19 mouse cellular contexts compared by ENCODE assay signal in the genomic region with DNA sequence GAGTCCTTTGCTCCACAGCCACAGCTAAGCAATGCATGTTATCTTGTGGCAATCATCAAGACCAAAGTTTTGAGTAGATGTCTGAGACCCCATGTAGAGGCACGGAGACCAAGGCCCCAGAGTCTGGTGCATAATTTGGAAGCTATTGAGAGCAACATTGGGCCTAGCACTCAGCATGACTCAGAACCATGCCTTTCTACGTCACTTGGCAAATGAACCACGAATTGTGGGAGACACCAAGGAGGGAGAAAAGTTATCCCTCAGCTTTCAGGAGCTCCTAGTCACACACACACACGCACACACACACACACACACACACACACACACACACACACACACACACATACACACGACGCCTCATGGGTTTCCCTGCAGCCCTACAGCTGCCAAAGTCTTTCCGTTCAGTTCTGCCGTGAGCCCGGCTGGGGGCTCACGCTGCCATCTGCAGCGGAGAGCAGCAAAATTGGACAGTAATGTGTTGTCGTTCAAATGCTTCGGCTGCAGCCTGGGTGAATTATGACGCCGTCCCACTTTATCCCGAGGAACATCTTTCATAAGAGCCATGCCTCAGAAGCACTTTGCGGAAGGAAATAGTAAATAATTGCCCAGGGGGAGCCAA.
DNase-seq lines count a peak whose midpoint lies in the region; ATAC-seq lines count a peak whose summit lies in the region.
"Had no signal": no experiment of that assay in that cellular context is flagged by ENCODE, and none has a peak within 500 bp of the region (broad histone marks: within the 10 kb centered on the region; RNA-seq: fewer than 3 reads in every experiment).

No protein-coding gene starts in this region.

- DNase-seq in forebrain, embryonic 14.5 days (ENCODE audit: low spot score), result peak; percentile 61
- no peak for DNase-seq in forebrain, embryonic 11.5 days (ENCODE audit: low spot score)
- DNase-seq in midbrain, embryonic 14.5 days, result peak; percentile 39
- no peak for DNase-seq in midbrain, embryonic 11.5 days (ENCODE audit: low spot score, missing footprints)
- DNase-seq in left cerebral cortex, postnatal 25 days (ENCODE audit: low spot score in 2 of 2), result peak; percentile 17 to 64
- peak; percentile 50 to 58 for DNase-seq in right cerebral cortex, postnatal 10 days (ENCODE audit: low spot score in 2 of 2)
- no peak for DNase-seq in spleen, postnatal 14 days (ENCODE audit: low spot score in 2 of 2)
- DNase-seq in lung, postnatal 4 days, result no peak
- DNase-seq: cerebellum, adult 11 months; heart, postnatal 14 days; lung, postnatal 10 days; thymus, adult 18-20 months had no signal

- 0 out of 2 replicates have a peak, but pooled peaks cover 3% of the 10 kb centered on the region for H3K4me1 ChIP-seq in forebrain, embryonic 14.5 days (ENCODE audit: control insufficient read depth, insufficient read depth, low read length)
- no peaks in the 10 kb centered on the region for H3K4me1 ChIP-seq in forebrain, embryonic 11.5 days (replicated peaks; ENCODE audit: control insufficient read depth, insufficient read depth, low read length)
- H3K4me1 ChIP-seq in midbrain, embryonic 14.5 days (ENCODE audit: control insufficient read depth, insufficient read depth, low read length), result no peaks in the 10 kb centered on the region
- H3K4me1 ChIP-seq in midbrain, embryonic 11.5 days (ENCODE audit: control insufficient read depth, insufficient read depth, low read length), result peaks cover under 1% of the 10 kb centered on the region; the same call in 1 of the 2 replicates
- H3K4me1 ChIP-seq: embryonic facial prominence, embryonic 13.5 days; intestine, embryonic 15.5 days; midbrain, embryonic 12.5 days; neural tube, embryonic 12.5 days had no signal

- no peaks in the 10 kb centered on the region for H3K27me3 ChIP-seq in forebrain, embryonic 14.5 days (replicated peaks; ENCODE audit: control insufficient read depth, insufficient read depth, low read length)
- H3K27me3 ChIP-seq in forebrain, embryonic 11.5 days (ENCODE audit: control insufficient read depth, insufficient read depth, low read length), result no peaks in the 10 kb centered on the region
- no peaks in the 10 kb centered on the region for H3K27me3 ChIP-seq in midbrain, embryonic 14.5 days (ENCODE audit: control insufficient read depth, insufficient read depth, low read length)
- H3K27me3 ChIP-seq in midbrain, embryonic 11.5 days (ENCODE audit: control insufficient read depth, insufficient read depth, low read length), result no peaks in the 10 kb centered on the region
- H3K27me3 ChIP-seq: embryonic facial prominence, embryonic 13.5 days; intestine, embryonic 15.5 days; midbrain, embryonic 12.5 days; neural tube, embryonic 12.5 days; Patski had no signal

- H3K36me3 ChIP-seq in forebrain, embryonic 14.5 days (ENCODE audit: control insufficient read depth, insufficient read depth, low read length), result no peaks in the 10 kb centered on the region
- H3K36me3 ChIP-seq in forebrain, embryonic 11.5 days (ENCODE audit: control insufficient read depth, insufficient read depth, low read length), result no peaks in the 10 kb centered on the region
- H3K36me3 ChIP-seq in midbrain, embryonic 14.5 days (ENCODE audit: control insufficient read depth, insufficient read depth, low read length), result no peaks in the 10 kb centered on the region
- H3K36me3 ChIP-seq in midbrain, embryonic 11.5 days (ENCODE audit: control insufficient read depth, insufficient read depth, low read length), result no peaks in the 10 kb centered on the region
- H3K36me3 ChIP-seq: embryonic facial prominence, embryonic 13.5 days; intestine, embryonic 15.5 days; midbrain, embryonic 12.5 days; neural tube, embryonic 12.5 days had no signal

- peak overlapping the region; percentile 27; the same call in 1 of the 2 replicates for H3K27ac ChIP-seq in forebrain, embryonic 14.5 days (ENCODE audit: low read depth, low read length)
- H3K27ac ChIP-seq in forebrain, embryonic 11.5 days (ENCODE audit: low read depth, low read length), result no peak overlapping the region
- no peak overlapping the region for H3K27ac ChIP-seq in midbrain, embryonic 14.5 days (replicated peaks; ENCODE audit: low read depth, low read length)
- no peak overlapping the region for H3K27ac ChIP-seq in midbrain, embryonic 11.5 days (ENCODE audit: low read depth, low read length)
- H3K27ac ChIP-seq: embryonic facial prominence, embryonic 13.5 days; intestine, embryonic 15.5 days; kidney, postnatal 0 days; liver, embryonic 14.5 days; midbrain, embryonic 12.5 days; neural tube, embryonic 12.5 days had no signal

- H3K9me3 ChIP-seq in forebrain, embryonic 14.5 days (replicated peaks; ENCODE audit: control insufficient read depth, low read length), result no peaks in the 10 kb centered on the region
- no peaks in the 10 kb centered on the region for H3K9me3 ChIP-seq in forebrain, embryonic 11.5 days (ENCODE audit: control insufficient read depth, low read length)
- no peaks in the 10 kb centered on the region for H3K9me3 ChIP-seq in midbrain, embryonic 14.5 days (ENCODE audit: control insufficient read depth, low read length)
- H3K9me3 ChIP-seq in midbrain, embryonic 11.5 days (ENCODE audit: control insufficient read depth, low read length), result no peaks in the 10 kb centered on the region
- H3K9me3 ChIP-seq: embryonic facial prominence, embryonic 13.5 days; intestine, embryonic 15.5 days; midbrain, embryonic 12.5 days; neural tube, embryonic 12.5 days had no signal

- WGBS in forebrain, embryonic 14.5 days, result 53% methylated on average over 17 of the region's 17 CpGs
- WGBS in forebrain, embryonic 11.5 days, result 86% methylated on average over 17 of the region's 17 CpGs
- 75% methylated on average over 17 of the region's 17 CpGs for WGBS in midbrain, embryonic 14.5 days
- WGBS in midbrain, embryonic 11.5 days, result 91% methylated on average over 17 of the region's 17 CpGs

- H3K4me3 ChIP-seq in forebrain, embryonic 14.5 days (ENCODE audit: low read depth, low read length), result no peak overlapping the region
- H3K4me3 ChIP-seq in forebrain, embryonic 11.5 days (ENCODE audit: low read depth, low read length), result no peak overlapping the region
- H3K4me3 ChIP-seq in midbrain, embryonic 14.5 days (replicated peaks; ENCODE audit: low read depth, low read length), result no peak overlapping the region
- H3K4me3 ChIP-seq in midbrain, embryonic 11.5 days (ENCODE audit: low read depth, low read length), result no peak overlapping the region
- H3K4me3 ChIP-seq: embryonic facial prominence, embryonic 13.5 days; intestine, embryonic 15.5 days; midbrain, embryonic 12.5 days; neural tube, embryonic 12.5 days had no signal

- intact Hi-C loops in left cerebral cortex, postnatal 25 days (cut with DNase I), result no loop called here

- ATAC-seq in forebrain, embryonic 14.5 days, result no peak
- ATAC-seq in forebrain, embryonic 11.5 days (replicated peaks; ENCODE audit: low FRiP score), result no peak
- ATAC-seq in midbrain, embryonic 14.5 days (ENCODE audit: low FRiP score, low TSS enrichment), result no peak
- no peak for ATAC-seq in midbrain, embryonic 11.5 days (ENCODE audit: low FRiP score)
- ATAC-seq: intestine, embryonic 15.5 days; Patski had no signal

- H3K4me2 ChIP-seq in forebrain, embryonic 14.5 days (ENCODE audit: low read length), result no peak overlapping the region
- H3K4me2 ChIP-seq in forebrain, embryonic 11.5 days (ENCODE audit: low read depth, low read length, severe bottlenecking), result no peak overlapping the region
- H3K4me2 ChIP-seq in midbrain, embryonic 14.5 days (ENCODE audit: low read length), result no peak overlapping the region
- no peak overlapping the region for H3K4me2 ChIP-seq in midbrain, embryonic 11.5 days
- H3K4me2 ChIP-seq: embryonic facial prominence, embryonic 13.5 days; intestine, embryonic 15.5 days; midbrain, embryonic 12.5 days; neural tube, embryonic 12.5 days had no signal

- H3K9ac ChIP-seq in forebrain, embryonic 14.5 days (ENCODE audit: low read length), result no peak overlapping the region
- no peak overlapping the region for H3K9ac ChIP-seq in forebrain, embryonic 11.5 days (ENCODE audit: low read length)
- H3K9ac ChIP-seq in midbrain, embryonic 14.5 days (replicated peaks; ENCODE audit: low read length), result no peak overlapping the region
- H3K9ac ChIP-seq in midbrain, embryonic 11.5 days (ENCODE audit: low read length), result no peak overlapping the region
- H3K9ac ChIP-seq: embryonic facial prominence, embryonic 13.5 days; intestine, embryonic 15.5 days; liver, embryonic 14.5 days; midbrain, embryonic 12.5 days; neural tube, embryonic 12.5 days had no signal

Comparison
In these comparisons a context has a peak if more than half of its experiments do, and no peak if none do; other contexts are left out.
1. DNase-seq: peak in forebrain, embryonic 14.5 days (single experiment), midbrain, embryonic 14.5 days (single experiment), left cerebral cortex, postnatal 25 days (2 of 2) and right cerebral cortex, postnatal 10 days (2 of 2); none in forebrain, embryonic 11.5 days (single experiment), midbrain, embryonic 11.5 days (single experiment), spleen, postnatal 14 days (0 of 2) and lung, postnatal 4 days (0 of 2).